Mouse (Mus musculus) kidney, embryonic 16.5 days (tissue): ENCODE measurements around the gene Acsf2. TPM values are rescaled to one million over a fixed set of nuclear protein-coding genes. Genes with fewer than 3 reads are reported as not detected.

ENCODE experiments used
- ATAC-seq: fragments of 200-750 bp; cut with Nextera tagmentation; 2 replicates; pipeline ENCODE4 v1.8.0; 2017; ENCODE audit warnings: moderate TSS enrichment; ENCODE audit not compliant: low FRiP score, low TSS enrichment
- H3K27ac ChIP-seq: fragments of 300-500 bp; sonication (generic); 2 replicates; pipeline ENCODE4 v1.5.1; 2014; ENCODE audit warnings: low read length
- H3K27me3 ChIP-seq: fragments of 300-500 bp; sonication (generic); 2 replicates; pipeline ENCODE4 v1.6.1; 2014; ENCODE audit warnings: low read length, control low read depth, mixed read lengths; ENCODE audit not compliant: insufficient read depth
- H3K36me3 ChIP-seq: fragments of 300-500 bp; sonication (generic); 2 replicates; pipeline ENCODE4 v1.6.1; 2014; ENCODE audit warnings: low read length, control low read depth, mixed read lengths; ENCODE audit not compliant: insufficient read depth
- H3K4me1 ChIP-seq: fragments of 300-500 bp; sonication (generic); 2 replicates; pipeline ENCODE4 v1.6.1; 2014; ENCODE audit warnings: low read length, control low read depth, mixed read lengths; ENCODE audit not compliant: insufficient read depth
- H3K4me2 ChIP-seq: fragments of 300-500 bp; sonication (generic); replicated peaks from 2 replicates; pipeline ENCODE4 v1.6.1; 2014; ENCODE audit warnings: low read depth, low read length
- H3K4me3 ChIP-seq: fragments of 300-500 bp; sonication (generic); 2 replicates; pipeline ENCODE4 v1.5.1; 2014; ENCODE audit warnings: mild to moderate bottlenecking, low read length
- H3K9ac ChIP-seq: fragments of 300-500 bp; sonication (generic); replicated peaks from 2 replicates; pipeline ENCODE4 v1.6.1; 2014; ENCODE audit warnings: low read length
- H3K9me3 ChIP-seq: fragments of 300-500 bp; sonication (generic); 2 replicates; pipeline ENCODE4 v1.6.1; 2016; ENCODE audit warnings: low read length, control low read depth
- WGBS: fragments of 180-500 bp; shearing (Covaris S2); extraction: QIAGEN DNeasy Blood & Tissue Kit; methylation state at CpG from one replicate; pipeline ENCODE4 v1.1.7; 2014; 5-methylcytosine and 5-hydroxymethylcytosine counted together
- polyA plus RNA-seq: library from polyadenylated mRNA; unstranded; fragments of >200 nt; fragmentation: Nextera tagmentation; extraction: Ambion mirVana; gene quantifications from 2 replicates; pipeline ENCODE4 v1.2.1, GENCODE M21; 2015

Acsf2 gene
- polyA plus RNA-seq, 1 experiment from 2014 or later = 7.9 TPM

GRCm38 (mm10) chr11:94539761-94540160, 61.9 kb downstream of the Acsf2 start:
- H3K27ac ChIP-seq = no peak overlapping the region
- 77% methylated on average over 7 of the region's 7 CpGs for WGBS
- ATAC-seq = no peak
- no peak overlapping the region for H3K4me2 ChIP-seq
- no peaks in the 10 kb centered on the region for H3K9me3 ChIP-seq
- no peaks in the 10 kb centered on the region for H3K27me3 ChIP-seq
- H3K4me3 ChIP-seq = no peak overlapping the region
- H3K36me3 ChIP-seq = 0 out of 2 replicates have a peak, but pooled peaks cover 9% of the 10 kb centered on the region
- peaks cover 20% of the 10 kb centered on the region for H3K4me1 ChIP-seq
- no peak overlapping the region for H3K9ac ChIP-seq

- Histone ChIP-seq H3K4me1 (peaks cover 14% of the 10 kb centered on the region), H3K4me3 (no peak overlapping the region), H3K9me3 (no peaks in the 10 kb centered on the region), H3K27ac (no peak overlapping the region), H3K36me3 (0 out of 2 replicates have a peak, but pooled peaks cover 9% of the 10 kb centered on the region), H3K4me2 (no peak overlapping the region), H3K9ac (no peak overlapping the region), H3K27me3 (no peaks in the 10 kb centered on the region)
- peak; percentile 69 for ATAC-seq
- 46% methylated on average over 8 of the region's 8 CpGs for WGBS
Observed at GRCm38 (mm10) chr11:94538733-94539292, 62.9 kb downstream of the Acsf2 start.

- Histone ChIP-seq H3K4me2 (no peak overlapping the region), H3K36me3 (no peaks in the 10 kb centered on the region), H3K27ac (no peak overlapping the region), H3K9ac (no peak overlapping the region), H3K4me3 (no peak overlapping the region), H3K9me3 (no peaks in the 10 kb centered on the region), H3K27me3 (no peaks in the 10 kb centered on the region), H3K4me1 (peaks cover 13% of the 10 kb centered on the region)
- ATAC-seq = no peak
- WGBS = 66% methylated on average over 8 of the region's 8 CpGs
Observed at GRCm38 (mm10) chr11:94533171-94533570, 68.5 kb downstream of the Acsf2 start.

- no peaks in the 10 kb centered on the region for H3K36me3 ChIP-seq
- H3K4me3 ChIP-seq = no peak overlapping the region
- no peak overlapping the region for H3K27ac ChIP-seq
- no peak for ATAC-seq
- H3K4me1 ChIP-seq = peaks cover 24% of the 10 kb centered on the region
- no peak overlapping the region for H3K9ac ChIP-seq
- H3K27me3 ChIP-seq = no peaks in the 10 kb centered on the region
- 48% methylated on average over 3 of the region's 3 CpGs for WGBS
- no peak overlapping the region for H3K4me2 ChIP-seq
- H3K9me3 ChIP-seq = no peaks in the 10 kb centered on the region
Observed at GRCm38 (mm10) chr11:94528879-94529278, 72.8 kb downstream of the Acsf2 start.

GRCm38 (mm10) chr11:94526171-94526879, 75.3 kb downstream of the Acsf2 start:
- Histone ChIP-seq H3K9me3 (no peaks in the 10 kb centered on the region), H3K4me2 (no peak overlapping the region)

GRCm38 (mm10) chr11:94521219-94521843, 80.3 kb downstream of the Acsf2 start, which contains the start of gene Mycbpap:
Mycbpap (minus strand) TSS chr11:94521742.
- H3K4me1 ChIP-seq = peaks cover 52% of the 10 kb centered on the region
- under 1% methylated on average over 42 of the region's 42 CpGs for WGBS
- H3K4me2 ChIP-seq = peak within 1 kb of the TSS; percentile 94
- H3K27me3 ChIP-seq = no peaks in the 10 kb centered on the region
- ATAC-seq = peak; percentile 70
- peak within 1 kb of the TSS; percentile 58 for H3K4me3 ChIP-seq
- H3K9me3 ChIP-seq = no peaks in the 10 kb centered on the region
- peak within 1 kb of the TSS; percentile 50; the same call in 1 of the 2 replicates for H3K27ac ChIP-seq
- H3K36me3 ChIP-seq = no peaks in the 10 kb centered on the region
- H3K9ac ChIP-seq = peak within 1 kb of the TSS; percentile 73

More at GRCm38 (mm10) chr11:94526171-94526879, 75.3 kb downstream of the Acsf2 start:
- WGBS = 23% methylated on average over 9 of the region's 9 CpGs
- H3K36me3 ChIP-seq = no peaks in the 10 kb centered on the region
- peak overlapping the region; percentile 39; the same call in 1 of the 2 replicates for H3K27ac ChIP-seq
- no peak overlapping the region for H3K4me3 ChIP-seq
- H3K4me1 ChIP-seq = peaks cover 34% of the 10 kb centered on the region
- ATAC-seq = peak; percentile 66
- H3K27me3 ChIP-seq = no peaks in the 10 kb centered on the region
- no peak overlapping the region for H3K9ac ChIP-seq

- Histone ChIP-seq H3K4me1 (peaks cover 18% of the 10 kb centered on the region), H3K9ac (no peak overlapping the region), H3K27me3 (no peaks in the 10 kb centered on the region), H3K27ac (no peak overlapping the region), H3K4me2 (no peak overlapping the region), H3K9me3 (peaks cover 10% of the 10 kb centered on the region; the same call in 1 of the 2 replicates), H3K36me3 (no peaks in the 10 kb centered on the region), H3K4me3 (no peak overlapping the region)
- no peak for ATAC-seq
- WGBS = 52% methylated on average over 9 of the region's 9 CpGs
Observed at GRCm38 (mm10) chr11:94513452-94513851, 88.2 kb downstream of the Acsf2 start.

- Histone ChIP-seq H3K27ac (peak overlapping the region; percentile 63), H3K9ac (no peak overlapping the region), H3K4me3 (no peak overlapping the region), H3K9me3 (peaks cover 10% of the 10 kb centered on the region; the same call in 1 of the 2 replicates), H3K4me2 (no peak overlapping the region), H3K27me3 (no peaks in the 10 kb centered on the region), H3K4me1 (peaks cover 14% of the 10 kb centered on the region), H3K36me3 (no peaks in the 10 kb centered on the region)
- 72% methylated on average over 10 of the region's 10 CpGs for WGBS
- ATAC-seq = peak; percentile 47; the same call in 1 of the 2 replicates
Observed at GRCm38 (mm10) chr11:94508976-94509375, 92.7 kb downstream of the Acsf2 start.
